Mouse (Mus musculus): ENCODE results near the gene Cnih3. TPM values are rescaled to one million over a fixed set of nuclear protein-coding genes. Genes with fewer than 3 reads are reported as not detected.

The Cnih3 gene
- 0.10 TPM in 1 of 2 replicates, not detected in the other for polyA plus RNA-seq (2015; fragmentation: Nextera tagmentation; extraction: Ambion mirVana)

- DNase-seq (ENCODE audit: low spot score): peak; percentile 55
Measured at GRCm38 (mm10) chr1:181352367-181353199, at the start of gene Cnih3. Cnih3 (plus strand) TSS chr1:181352628.

- no peak for DNase-seq (ENCODE audit: low spot score)
Measured at GRCm38 (mm10) chr1:181307981-181308380, 44.4 kb upstream of the Cnih3 start.

- DNase-seq (ENCODE audit: low spot score): no peak
Measured at GRCm38 (mm10) chr1:181310712-181311111, 41.7 kb upstream of the Cnih3 start.

GRCm38 (mm10) chr1:181312115-181313045, 40.0 kb upstream of the Cnih3 start:
- DNase-seq (ENCODE audit: low spot score): peak; percentile 13

GRCm38 (mm10) chr1:181313046-181313415, 39.4 kb upstream of the Cnih3 start:
- no peak for DNase-seq (ENCODE audit: low spot score)

GRCm38 (mm10) chr1:181314301-181314700, 38.1 kb upstream of the Cnih3 start:
- DNase-seq (ENCODE audit: low spot score): no peak

- no peak for DNase-seq (ENCODE audit: low spot score)
Measured at GRCm38 (mm10) chr1:181315350-181315749, 37.1 kb upstream of the Cnih3 start.

- no peak for DNase-seq (ENCODE audit: low spot score)
Measured at GRCm38 (mm10) chr1:181316571-181316970, 35.9 kb upstream of the Cnih3 start.

- DNase-seq (ENCODE audit: low spot score): no peak
Measured at GRCm38 (mm10) chr1:181319466-181319865, 33.0 kb upstream of the Cnih3 start.

- DNase-seq (ENCODE audit: low spot score): no peak
Measured at GRCm38 (mm10) chr1:181321149-181321548, 31.3 kb upstream of the Cnih3 start.

- no peak for DNase-seq (ENCODE audit: low spot score)
Measured at GRCm38 (mm10) chr1:181323134-181323533, 29.3 kb upstream of the Cnih3 start.

- no peak for DNase-seq (ENCODE audit: low spot score)
Measured at GRCm38 (mm10) chr1:181327137-181327536, 25.3 kb upstream of the Cnih3 start.

- no peak for DNase-seq (ENCODE audit: low spot score)
Measured at GRCm38 (mm10) chr1:181327636-181328420, 24.6 kb upstream of the Cnih3 start.

GRCm38 (mm10) chr1:181329110-181329509, 23.3 kb upstream of the Cnih3 start:
- DNase-seq (ENCODE audit: low spot score): no peak

GRCm38 (mm10) chr1:181332597-181332996, 19.8 kb upstream of the Cnih3 start:
- DNase-seq (ENCODE audit: low spot score): peak; percentile 52

GRCm38 (mm10) chr1:181334329-181335018, 18.0 kb upstream of the Cnih3 start:
- peak; percentile 91 for DNase-seq (ENCODE audit: low spot score)

- DNase-seq (ENCODE audit: low spot score): no peak
Measured at GRCm38 (mm10) chr1:181335019-181335365, 17.4 kb upstream of the Cnih3 start.

- peak; percentile 94 for DNase-seq (ENCODE audit: low spot score)
Measured at GRCm38 (mm10) chr1:181335388-181335787, 17.0 kb upstream of the Cnih3 start.

GRCm38 (mm10) chr1:181336857-181337256, 15.6 kb upstream of the Cnih3 start:
- DNase-seq (ENCODE audit: low spot score): peak; percentile 21

- DNase-seq (ENCODE audit: low spot score): no peak
Measured at GRCm38 (mm10) chr1:181339106-181339505, 13.3 kb upstream of the Cnih3 start.

- DNase-seq (ENCODE audit: low spot score): no peak
Measured at GRCm38 (mm10) chr1:181345547-181345946, 6.9 kb upstream of the Cnih3 start.
